Mouse (Mus musculus): ENCODE measurements around the gene B3galt2. TPM values are rescaled to one million over a fixed set of nuclear protein-coding genes. Genes with fewer than 3 reads are reported as not detected.

The B3galt2 gene
- polyA plus RNA-seq, 1 experiment: 0.02 TPM

DNA sequence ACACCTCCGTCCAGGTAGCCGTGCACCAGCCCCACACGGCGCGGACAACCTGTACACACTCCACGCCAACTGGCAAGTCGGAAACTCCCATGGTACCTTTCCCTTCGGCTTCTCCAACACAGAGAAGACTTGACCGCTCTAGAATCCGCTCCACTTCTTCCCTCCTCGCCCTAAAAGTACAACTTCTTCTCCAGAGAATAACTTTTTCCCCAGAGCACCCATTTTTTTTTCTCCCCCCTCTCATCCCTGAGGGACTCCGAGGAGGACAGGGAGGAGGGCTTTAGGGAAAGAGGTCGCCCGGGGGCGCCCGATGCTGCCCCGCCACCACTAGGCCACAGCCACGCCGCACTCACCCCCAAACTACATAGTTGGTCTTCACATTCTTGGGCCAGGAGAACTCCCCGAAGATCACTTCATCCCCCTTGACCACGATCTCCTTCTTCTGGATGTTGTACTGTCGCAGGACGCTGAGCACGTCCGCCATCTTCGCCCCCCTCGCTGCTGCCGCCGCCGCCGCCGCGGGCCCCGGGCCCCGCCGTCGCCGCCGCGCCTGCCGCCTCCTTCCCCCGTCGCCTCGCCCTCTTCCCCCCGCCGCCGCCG is 61.8 kb downstream of the B3galt2 start:
- H3K9me3 ChIP-seq: no peaks in the 10 kb centered on the region
- H3K4me1 ChIP-seq: peaks cover 24% of the 10 kb centered on the region
- H3K4me3 ChIP-seq (replicated peaks): peak overlapping the region; percentile 99
- TF ChIP-seq GATA1 (IDR thresholded peaks at IDR 0.05; ENCODE audit: borderline replicate concordance, low read length) (no peak), FLI1 (IDR thresholded peaks at IDR 0.05; ENCODE audit: low read length) (no peak)
- H3K27me3 ChIP-seq (replicated peaks): no peaks in the 10 kb centered on the region
- peaks cover 18% of the 10 kb centered on the region for H3K36me3 ChIP-seq (replicated peaks; ENCODE audit: low read length)

GRCm38 (mm10) chr1:143702741-143703262 is 62.3 kb downstream of the B3galt2 start, which contains the start of gene Cdc73:
Gene Cdc73, minus strand, starts transcription at chr1:143702893.
- H3K36me3 ChIP-seq (replicated peaks; ENCODE audit: low read length): peaks cover 14% of the 10 kb centered on the region
- H3K27me3 ChIP-seq (replicated peaks): no peaks in the 10 kb centered on the region
- peaks cover 24% of the 10 kb centered on the region for H3K4me1 ChIP-seq
- no peaks in the 10 kb centered on the region for H3K9me3 ChIP-seq
- H3K4me3 ChIP-seq (replicated peaks): peak within 1 kb of the TSS; percentile 99
- TF ChIP-seq GATA1 (IDR thresholded peaks at IDR 0.05; ENCODE audit: borderline replicate concordance, low read length) (no peak), FLI1 (IDR thresholded peaks at IDR 0.05; ENCODE audit: low read length) (no peak)

Other genes with a start within 250 kb of the B3galt2 start
- gene Cdc73, start 62.2 kb downstream of the B3galt2 start, polyA plus RNA-seq (2012; ENCODE audit: insufficient read depth, low replicate concordance): 0.36 and 1.1 TPM in 2 replicates
- 5.9 and 98.3 TPM in 2 replicates for gene Glrx2, start 75.7 kb downstream of the B3galt2 start, polyA plus RNA-seq (2012; ENCODE audit: insufficient read depth, low replicate concordance)
- gene Trove2, start 136.4 kb downstream of the B3galt2 start, polyA plus RNA-seq (2012; ENCODE audit: insufficient read depth, low replicate concordance): 0.77 TPM in 1 of 2 replicates, not detected in the other
- gene Uchl5, start 136.6 kb downstream of the B3galt2 start, polyA plus RNA-seq (2012; ENCODE audit: insufficient read depth, low replicate concordance): 19.8 and 79.3 TPM in 2 replicates